Mouse (Mus musculus): Measurements from ENCODE around the gene Tmem119.

DNA sequence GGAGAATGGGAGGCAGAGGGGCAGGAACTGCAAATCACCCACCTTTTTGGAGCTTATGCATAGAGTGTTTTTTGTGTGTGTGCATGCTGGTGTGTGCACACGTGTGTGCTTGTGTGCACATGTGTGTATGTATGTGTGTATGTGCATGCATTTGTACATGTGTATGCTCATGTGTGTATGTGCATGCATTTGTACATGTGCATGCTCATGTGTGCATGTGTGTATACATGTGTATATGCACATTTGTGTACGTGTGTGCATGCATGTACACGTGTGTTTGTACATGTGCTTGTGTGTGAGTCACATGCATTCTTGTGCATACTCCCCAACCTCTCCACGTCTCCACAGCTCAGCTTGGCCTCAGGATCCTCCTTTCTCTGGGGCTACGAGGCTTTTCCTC, 30.5 kb upstream of the Tmem119 start:
- TF ChIP-seq CTCF (IDR thresholded peaks at IDR 0.05; ENCODE audit: control insufficient read depth, insufficient read depth, low read length): no peak
- no peak for TF ChIP-seq POLR2A (IDR thresholded peaks at IDR 0.05; ENCODE audit: borderline replicate concordance, control insufficient read depth, low read depth, low read length)
